In genomic region chr10:37849291-37849846, GRCm38 (mm10) we compare ENCODE assay signal across 21 mouse cellular contexts.
DNase-seq lines count a peak whose midpoint lies in the region; ATAC-seq and TF ChIP-seq lines count a peak whose summit lies in the region.
"Had no signal": no experiment of that assay in that cellular context is flagged by ENCODE, and none has a peak within 500 bp of the region (broad histone marks: within the 10 kb centered on the region; RNA-seq: fewer than 3 reads in every experiment).

No protein-coding gene starts in this region.

- H3K4me2 ChIP-seq in forebrain, postnatal 0 days (ENCODE audit: low read depth): no peak overlapping the region
- H3K4me2 ChIP-seq in midbrain, postnatal 0 days (ENCODE audit: low read depth, low read length, poor library complexity, severe bottlenecking): no peak overlapping the region
- no peak overlapping the region for H3K4me2 ChIP-seq in forebrain, embryonic 16.5 days (ENCODE audit: low read length)
- H3K4me2 ChIP-seq in liver, embryonic 11.5 days: no peak overlapping the region
- H3K4me2 ChIP-seq: embryonic facial prominence, embryonic 15.5 days; heart, embryonic 13.5 days had no signal

- ATAC-seq in forebrain, postnatal 0 days: no peak
- ATAC-seq in midbrain, postnatal 0 days (ENCODE audit: low FRiP score): no peak
- ATAC-seq in forebrain, embryonic 16.5 days: peak; percentile 28; the same call in 1 of the 2 replicates
- no peak for ATAC-seq in liver, embryonic 11.5 days (replicated peaks; ENCODE audit: low FRiP score)
- ATAC-seq: activated CD4-positive, CD25-positive, alpha-beta regulatory T cell, adult 4 months; hindbrain, embryonic 16.5 days; Patski had no signal

- peaks cover 12% of the 10 kb centered on the region for H3K9me3 ChIP-seq in forebrain, embryonic 10.5 days
- H3K9me3 ChIP-seq in forebrain, postnatal 0 days (ENCODE audit: low read length): no peaks in the 10 kb centered on the region
- peaks cover 12% of the 10 kb centered on the region for H3K9me3 ChIP-seq in midbrain, embryonic 10.5 days (replicated peaks)
- no peaks in the 10 kb centered on the region for H3K9me3 ChIP-seq in midbrain, postnatal 0 days (ENCODE audit: low read length)
- H3K9me3 ChIP-seq in forebrain, embryonic 16.5 days (ENCODE audit: control insufficient read depth, low read length): no peaks in the 10 kb centered on the region
- no peaks in the 10 kb centered on the region for H3K9me3 ChIP-seq in liver, embryonic 11.5 days (ENCODE audit: control insufficient read depth, low read length)
- H3K9me3 ChIP-seq: embryonic facial prominence, embryonic 15.5 days had no signal

- no peak for TF ChIP-seq POLR2A in brain, embryonic 14.5 days (IDR thresholded peaks at IDR 0.05; ENCODE audit: borderline replicate concordance, extremely low read depth, insufficient read depth, insufficient read length, poor library complexity, severe bottlenecking)

- peak; percentile 44 for DNase-seq in forebrain, embryonic 10.5 days (ENCODE audit: extremely low spot score, low spot score)
- DNase-seq in forebrain, postnatal 0 days: no peak
- DNase-seq in midbrain, embryonic 10.5 days (ENCODE audit: low spot score): no peak
- no peak for DNase-seq in midbrain, postnatal 0 days (ENCODE audit: low spot score)
- peak; percentile 61 for DNase-seq in brain, embryonic 14.5 days (ENCODE audit: low read depth)
- no peak for DNase-seq in liver, embryonic 11.5 days (ENCODE audit: low spot score)
- no peak for DNase-seq in urinary bladder, postnatal 4 days (ENCODE audit: low spot score in 2 of 2)
- DNase-seq: adrenal gland, postnatal 14 days; cerebellum, adult 18-20 months; embryo, embryonic 11 days; gastrocnemius, adult 2 months; gastrocnemius, postnatal 36 days; heart, adult 11 months; heart, postnatal 36 days had no signal

- H3K36me3 ChIP-seq in forebrain, embryonic 10.5 days (replicated peaks): peaks cover 5% of the 10 kb centered on the region; the same call in 1 of the 2 replicates
- H3K36me3 ChIP-seq in forebrain, postnatal 0 days (ENCODE audit: insufficient read depth): no peaks in the 10 kb centered on the region
- no peaks in the 10 kb centered on the region for H3K36me3 ChIP-seq in midbrain, embryonic 10.5 days
- H3K36me3 ChIP-seq in midbrain, postnatal 0 days (ENCODE audit: insufficient read depth, low read length): no peaks in the 10 kb centered on the region
- H3K36me3 ChIP-seq in forebrain, embryonic 16.5 days (ENCODE audit: control insufficient read depth, insufficient read depth): no peaks in the 10 kb centered on the region
- H3K36me3 ChIP-seq in liver, embryonic 11.5 days (ENCODE audit: control insufficient read depth, insufficient read depth, low read length): no peaks in the 10 kb centered on the region
- H3K36me3 ChIP-seq: embryonic facial prominence, embryonic 15.5 days; heart, embryonic 13.5 days had no signal

- H3K4me3 ChIP-seq in forebrain, embryonic 10.5 days: no peak overlapping the region
- no peak overlapping the region for H3K4me3 ChIP-seq in forebrain, postnatal 0 days (ENCODE audit: low read depth, low read length)
- no peak overlapping the region for H3K4me3 ChIP-seq in midbrain, embryonic 10.5 days
- H3K4me3 ChIP-seq in midbrain, postnatal 0 days (ENCODE audit: low read depth, low read length): no peak overlapping the region
- H3K4me3 ChIP-seq in forebrain, embryonic 16.5 days (replicated peaks; ENCODE audit: low read length): no peak overlapping the region
- H3K4me3 ChIP-seq in liver, embryonic 11.5 days (ENCODE audit: low read depth, low read length): no peak overlapping the region
- H3K4me3 ChIP-seq: embryonic facial prominence, embryonic 15.5 days; erythroblast, embryonic 14.5 days; gastrocnemius, adult 2 months; heart, embryonic 13.5 days had no signal

- TF ChIP-seq CTCF in forebrain, postnatal 0 days (IDR thresholded peaks at IDR 0.05; ENCODE audit: low read depth): no peak
- no peak for TF ChIP-seq CTCF in midbrain, postnatal 0 days (IDR thresholded peaks at IDR 0.05)
- no peak for TF ChIP-seq CTCF in brain, embryonic 14.5 days (IDR thresholded peaks at IDR 0.05; ENCODE audit: borderline replicate concordance, extremely low read depth, insufficient read depth, insufficient read length)

- H3K9ac ChIP-seq in forebrain, postnatal 0 days: no peak overlapping the region
- H3K9ac ChIP-seq in midbrain, postnatal 0 days (replicated peaks; ENCODE audit: low read length, poor library complexity, severe bottlenecking): no peak overlapping the region
- H3K9ac ChIP-seq in forebrain, embryonic 16.5 days (replicated peaks; ENCODE audit: low read depth, low read length): no peak overlapping the region
- no peak overlapping the region for H3K9ac ChIP-seq in liver, embryonic 11.5 days (ENCODE audit: low read depth, low read length)
- H3K9ac ChIP-seq: embryonic facial prominence, embryonic 15.5 days; heart, embryonic 13.5 days had no signal

- H3K4me1 ChIP-seq in forebrain, embryonic 10.5 days: peaks cover 12% of the 10 kb centered on the region
- H3K4me1 ChIP-seq in forebrain, postnatal 0 days (ENCODE audit: insufficient read depth): no peaks in the 10 kb centered on the region
- H3K4me1 ChIP-seq in midbrain, embryonic 10.5 days: peaks cover 5% of the 10 kb centered on the region; the same call in 1 of the 2 replicates
- no peaks in the 10 kb centered on the region for H3K4me1 ChIP-seq in midbrain, postnatal 0 days (ENCODE audit: insufficient read depth, low read length)
- H3K4me1 ChIP-seq in forebrain, embryonic 16.5 days (replicated peaks; ENCODE audit: control insufficient read depth, insufficient read depth, low read length): no peaks in the 10 kb centered on the region
- no peaks in the 10 kb centered on the region for H3K4me1 ChIP-seq in liver, embryonic 11.5 days (replicated peaks; ENCODE audit: control insufficient read depth, insufficient read depth, low read length)
- H3K4me1 ChIP-seq: embryonic facial prominence, embryonic 15.5 days; heart, embryonic 13.5 days had no signal

- WGBS in forebrain, embryonic 10.5 days: 65% methylated on average over 1 of the region's 1 CpGs
- WGBS in forebrain, postnatal 0 days: 33% methylated on average over 1 of the region's 1 CpGs
- 82% methylated on average over 1 of the region's 1 CpGs for WGBS in midbrain, embryonic 10.5 days
- 13% methylated on average over 1 of the region's 1 CpGs for WGBS in midbrain, postnatal 0 days
- 38% methylated on average over 1 of the region's 1 CpGs for WGBS in forebrain, embryonic 16.5 days
- 72% methylated on average over 1 of the region's 1 CpGs for WGBS in liver, embryonic 11.5 days

- H3K27ac ChIP-seq in forebrain, embryonic 10.5 days: 0 out of 2 replicates have a peak overlapping the region, but pooled peaks have one; percentile 11
- no peak overlapping the region for H3K27ac ChIP-seq in forebrain, postnatal 0 days (ENCODE audit: low read depth, low read length)
- 0 out of 2 replicates have a peak overlapping the region, but pooled peaks have one; percentile 28 for H3K27ac ChIP-seq in midbrain, embryonic 10.5 days (replicated peaks)
- no peak overlapping the region for H3K27ac ChIP-seq in midbrain, postnatal 0 days (ENCODE audit: low read depth, low read length)
- H3K27ac ChIP-seq in forebrain, embryonic 16.5 days (ENCODE audit: low read length): no peak overlapping the region
- no peak overlapping the region for H3K27ac ChIP-seq in liver, embryonic 11.5 days (ENCODE audit: low read depth, low read length)
- H3K27ac ChIP-seq: embryonic facial prominence, embryonic 15.5 days; gastrocnemius, adult 2 months; heart, embryonic 13.5 days had no signal

- no peaks in the 10 kb centered on the region for H3K27me3 ChIP-seq in forebrain, embryonic 10.5 days (ENCODE audit: poor library complexity, severe bottlenecking)
- H3K27me3 ChIP-seq in forebrain, postnatal 0 days (ENCODE audit: insufficient read depth, low read length): no peaks in the 10 kb centered on the region
- H3K27me3 ChIP-seq in midbrain, embryonic 10.5 days (ENCODE audit: low read depth, poor library complexity, severe bottlenecking): no peaks in the 10 kb centered on the region
- no peaks in the 10 kb centered on the region for H3K27me3 ChIP-seq in midbrain, postnatal 0 days (ENCODE audit: insufficient read depth, low read length)
- H3K27me3 ChIP-seq in forebrain, embryonic 16.5 days (replicated peaks; ENCODE audit: control insufficient read depth, insufficient read depth, low read length): no peaks in the 10 kb centered on the region
- H3K27me3 ChIP-seq in liver, embryonic 11.5 days (replicated peaks; ENCODE audit: control insufficient read depth, insufficient read depth, low read length): no peaks in the 10 kb centered on the region
- H3K27me3 ChIP-seq: embryonic facial prominence, embryonic 15.5 days; heart, embryonic 13.5 days; Patski had no signal

Comparison
In these comparisons a context has a peak if more than half of its experiments do, and no peak if none do; other contexts are left out.
1. DNase-seq: peak in forebrain, embryonic 10.5 days (single experiment) and brain, embryonic 14.5 days (single experiment); none in forebrain, postnatal 0 days (single experiment), midbrain, embryonic 10.5 days (single experiment), midbrain, postnatal 0 days (single experiment), liver, embryonic 11.5 days (single experiment) and urinary bladder, postnatal 4 days (0 of 2).
2. H3K27ac ChIP-seq: peak in forebrain, embryonic 10.5 days (single experiment) and midbrain, embryonic 10.5 days (single experiment); none in forebrain, postnatal 0 days (single experiment), midbrain, postnatal 0 days (single experiment), forebrain, embryonic 16.5 days (single experiment) and liver, embryonic 11.5 days (single experiment).